Mouse (Mus musculus) kidney, adult 2 months (tissue): Measurements from ENCODE around the gene Gm16485.

Experiments
- CTCF ChIP-seq: fragments of 200-500 bp; conservative IDR thresholded peaks from 2 replicates; pipeline ENCODE4 v1.5.1; 2011; ENCODE audit warnings: low read depth, mild to moderate bottlenecking, control low read depth, low read length, moderate library complexity, mixed read lengths; ENCODE audit not compliant: insufficient read depth, insufficient read length
- POLR2A ChIP-seq: fragments of 200-500 bp; IDR thresholded peaks from one replicate; pipeline ENCODE4 v1.6.1; 2011; ENCODE audit warnings: low read depth, low read length, control low read depth

GRCm38 (mm10) chr9:8996494-8996893, 24.9 kb downstream of the Gm16485 start:
- no peak for TF ChIP-seq CTCF
- no peak for TF ChIP-seq POLR2A
